Comparison of ENCODE assay signal across 8 mouse cellular contexts in genomic region chr10:9901071-9901696, GRCm38 (mm10). TPM values are rescaled to one million over a fixed set of nuclear protein-coding genes. Genes with fewer than 3 reads are reported as not detected.
A peak's percentile ranks its signal among the peaks of the same experiment; 100 is the strongest.
DNase-seq lines count a peak whose midpoint lies in the region; ATAC-seq and TF ChIP-seq lines count a peak whose summit lies in the region.

TSS of gene Stxbp5 (minus strand) at chr10:9901079.

- H3K27ac ChIP-seq in hindbrain, embryonic 10.5 days, result peak within 1 kb of the TSS; percentile 97
- H3K27ac ChIP-seq in lung, embryonic 16.5 days (ENCODE audit: low read length), result peak within 1 kb of the TSS; percentile 92

- WGBS in hindbrain, embryonic 10.5 days, result under 1% methylated on average over 47 of the region's 52 CpGs
- WGBS in lung, embryonic 16.5 days, result 0% methylated on average over 26 of the region's 52 CpGs

- TF ChIP-seq CTCF in Patski (IDR thresholded peaks at IDR 0.05), result no peak

- peak within 1 kb of the TSS; percentile 99 for H3K4me2 ChIP-seq in lung, embryonic 16.5 days (ENCODE audit: low read depth, low read length)

- no peaks in the 10 kb centered on the region for H3K9me3 ChIP-seq in hindbrain, embryonic 10.5 days
- H3K9me3 ChIP-seq in lung, embryonic 16.5 days (ENCODE audit: control insufficient read depth, low read length), result no peaks in the 10 kb centered on the region

- in situ Hi-C loops in Patski (cut with MboI; ENCODE audit: low pct_unique_long_range_greater_than_20kb), result no loop called here

- H3K4me1 ChIP-seq in hindbrain, embryonic 10.5 days (replicated peaks), result peaks cover 28% of the 10 kb centered on the region
- peaks cover 13% of the 10 kb centered on the region for H3K4me1 ChIP-seq in lung, embryonic 16.5 days (replicated peaks; ENCODE audit: control insufficient read depth, insufficient read depth, low read length)

- H3K9ac ChIP-seq in lung, embryonic 16.5 days (ENCODE audit: low read length), result peak within 1 kb of the TSS; percentile 94

- peak; percentile 19 for DNase-seq in Patski (ENCODE audit: low read depth, low spot score)
- peak; percentile 87 for DNase-seq in cerebellum, adult 9-11 months
- DNase-seq in frontal cortex, adult 2 months (ENCODE audit: extremely low spot score in 1 of 2, low spot score in 1 of 2), result peak; percentile 47 to 79
- peak; percentile 86 for DNase-seq in hindbrain, embryonic 10.5 days (ENCODE audit: low spot score)
- peak; percentile 68 for DNase-seq in layer of hippocampus, adult 9-11 months
- peak; percentile 67 for DNase-seq in ovary, postnatal 10 days (ENCODE audit: low spot score)
- DNase-seq in thymus, postnatal 0 days (ENCODE audit: low spot score), result peak; percentile 78

- H3K36me3 ChIP-seq in hindbrain, embryonic 10.5 days, result no peaks in the 10 kb centered on the region
- no peaks in the 10 kb centered on the region for H3K36me3 ChIP-seq in lung, embryonic 16.5 days (ENCODE audit: control insufficient read depth, insufficient read depth, low read length)

- no peaks in the 10 kb centered on the region for H3K27me3 ChIP-seq in Patski
- H3K27me3 ChIP-seq in hindbrain, embryonic 10.5 days (ENCODE audit: insufficient read depth, poor library complexity, severe bottlenecking), result no peaks in the 10 kb centered on the region
- H3K27me3 ChIP-seq in lung, embryonic 16.5 days (ENCODE audit: control insufficient read depth, insufficient read depth, low read depth, low read length), result no peaks in the 10 kb centered on the region

- POLR2A ChIA-PET in Patski (lab: Charles Lee), result interaction anchor here (0.6 kb wide), 1 partner anchor 98 kb away, joined by 3 read pairs; no protein-coding TSS in a partner anchor

- peak; percentile 65 for ATAC-seq in Patski
- ATAC-seq in lung, embryonic 16.5 days (ENCODE audit: low read depth), result peak; percentile 83

- peak within 1 kb of the TSS; percentile 78 for H3K4me3 ChIP-seq in hindbrain, embryonic 10.5 days
- H3K4me3 ChIP-seq in lung, embryonic 16.5 days (ENCODE audit: low read length), result peak within 1 kb of the TSS; percentile 89

- CTCF ChIA-PET in Patski (lab: Charles Lee), result no interaction called here

RNA-seq across cellular contexts. Expression of gene Stxbp5, which starts in this region (rescaled TPM):
- 13.4 TPM for polyA plus RNA-seq in Patski (2021)
- polyA plus RNA-seq in frontal cortex, adult 2 months (2012; rRNA removed), result 38.1 and 43.0 TPM in 2 replicates
- polyA plus RNA-seq in hindbrain, embryonic 10.5 days (2016; fragmentation: Nextera tagmentation; extraction: Ambion mirVana), result 4.1 and 4.9 TPM in 2 replicates
- polyA plus RNA-seq in lung, embryonic 16.5 days (2015; fragmentation: Nextera tagmentation; extraction: Ambion mirVana), result 3.2 and 3.6 TPM in 2 replicates
- 6.6 and 6.8 TPM in 2 replicates for polyA plus RNA-seq in thymus, postnatal 0 days (2015; fragmentation: Nextera tagmentation; extraction: Ambion mirVana)

Comparison
In these comparisons a context has a peak if more than half of its experiments do, and no peak if none do; other contexts are left out.
1. Peak in every context shown above with its lines: DNase-seq, ATAC-seq, H3K4me3 ChIP-seq and H3K27ac ChIP-seq.
2. DNase-seq: peak in every context shown above with its lines; median percentile 87 in cerebellum, adult 9-11 months; 86 in hindbrain, embryonic 10.5 days; 78 in thymus, postnatal 0 days; 68 in layer of hippocampus, adult 9-11 months; 67 in ovary, postnatal 10 days; 63 in frontal cortex, adult 2 months; 19 in Patski.